Mouse (Mus musculus): ENCODE results near the gene Itih5.

DNA sequence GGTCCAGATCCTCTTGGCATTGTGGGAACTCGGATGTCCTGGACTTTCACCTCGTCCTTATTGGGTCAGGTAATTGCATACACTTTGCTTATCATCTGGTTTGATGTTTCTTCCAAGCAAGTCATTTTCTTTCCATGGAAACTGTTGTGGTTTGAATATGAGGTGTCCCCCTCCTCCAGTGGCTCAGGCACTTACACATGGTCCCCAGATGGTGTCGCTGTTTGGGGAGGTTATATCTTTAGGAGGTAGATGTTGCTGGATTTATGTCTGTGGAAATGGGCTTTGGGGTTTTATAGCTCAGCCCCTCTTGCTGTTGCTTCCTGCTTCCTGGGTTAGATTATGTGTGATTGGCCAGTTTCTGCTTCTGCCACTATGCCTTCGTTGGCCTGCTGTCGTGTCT lies 103.6 kb downstream of the Itih5 start:
- TF ChIP-seq CTCF (IDR thresholded peaks at IDR 0.05; ENCODE audit: extremely low read depth, insufficient read depth, insufficient read length, insufficient replicate concordance) (no peak), POLR2A (IDR thresholded peaks at IDR 0.05; ENCODE audit: low read depth, low read length) (no peak)
